Mouse (Mus musculus) lung, adult 2 months (tissue): Measurements from ENCODE around the gene Gskip. TPM values are rescaled to one million over a fixed set of nuclear protein-coding genes. Genes with fewer than 3 reads are reported as not detected.

Source experiments
- DNase-seq: peaks from one replicate; pipeline ENCODE4 v3.0.0; 2022
- H3K4me1 ChIP-seq: fragments of 200-500 bp; 2 replicates; pipeline ENCODE4 v1.6.1; 2011; ENCODE audit warnings: low read length; ENCODE audit not compliant: control insufficient read depth, insufficient read depth
- H3K4me3 ChIP-seq: fragments of 200-500 bp; replicated peaks from 2 replicates; pipeline ENCODE3; 2011; ENCODE audit warnings: low read depth, mild to moderate bottlenecking, control low read depth, low read length; ENCODE audit errors: extremely low read depth
- CTCF ChIP-seq: fragments of 200-500 bp; IDR thresholded peaks from 2 replicates; pipeline ENCODE4 v1.5.1; 2011; ENCODE audit warnings: mild to moderate bottlenecking, low read length, control low read depth; ENCODE audit not compliant: insufficient read depth
- POLR2A ChIP-seq: fragments of 200-500 bp; IDR thresholded peaks from 2 replicates; pipeline ENCODE4 v1.6.1; 2011; ENCODE audit warnings: low read depth, mild to moderate bottlenecking, control low read depth, low read length, borderline replicate concordance; ENCODE audit errors: extremely low read depth
- WGBS: fragments of 180-500 bp; shearing (Covaris S2); methylation state at CpG from one replicate; pipeline ENCODE4 v1.1.7; 2018; 5-methylcytosine and 5-hydroxymethylcytosine counted together
- polyA plus RNA-seq: library from polyadenylated mRNA; depleted of rRNA; stranded (reverse); fragments of >200 nt; gene quantifications from 2 replicates; pipeline ENCODE4 v1.2.3, GENCODE M21; 2012

Gskip gene
- polyA plus RNA-seq, 1 experiment = 10.9 TPM

DNA sequence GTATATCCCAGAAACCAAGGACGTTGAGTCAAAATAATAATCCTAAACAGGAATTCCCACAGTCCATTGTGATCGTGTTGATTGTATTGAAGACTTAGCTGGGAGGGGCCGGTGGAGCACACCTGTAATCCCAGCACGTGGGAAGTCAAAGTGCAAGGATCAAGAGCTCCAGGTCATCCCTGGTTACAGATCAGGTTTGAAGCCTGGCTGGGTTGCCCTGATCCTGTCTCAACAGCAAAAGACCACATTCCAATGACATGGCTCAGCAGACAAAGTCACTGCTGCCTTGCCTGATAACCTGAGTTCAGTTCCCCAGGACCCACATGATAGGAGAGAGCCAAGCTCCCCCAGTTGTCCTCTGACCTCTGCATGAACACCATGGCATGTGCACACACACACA, 2.8 kb downstream of the Gskip start:
- TF ChIP-seq POLR2A (no peak), CTCF (no peak)
- DNase-seq = no peak
- peaks cover 5% of the 10 kb centered on the region; the same call in 1 of the 2 replicates for H3K4me1 ChIP-seq
- 70% methylated on average over 4 of the region's 4 CpGs for WGBS
- H3K4me3 ChIP-seq = no peak overlapping the region

DNA sequence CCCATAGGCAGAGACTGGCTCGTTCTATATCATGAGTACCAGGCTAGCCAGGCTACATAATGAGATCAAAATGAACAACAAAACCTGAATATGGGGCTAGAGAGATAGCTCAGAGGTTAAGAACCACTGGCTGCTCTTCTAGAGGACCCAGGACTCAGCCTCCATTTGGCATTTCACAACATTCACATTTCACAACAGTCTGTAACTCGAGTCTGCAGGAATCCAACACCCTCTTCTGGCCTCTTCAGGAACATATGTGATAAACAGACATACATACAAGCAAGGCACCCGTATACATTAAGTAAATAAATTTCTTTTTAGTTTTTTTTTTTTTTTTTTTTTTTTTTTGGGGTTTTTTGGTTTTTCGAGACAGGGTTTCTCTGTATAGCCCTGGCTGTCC, 3.9 kb downstream of the Gskip start:
- DNase-seq = no peak

DNA sequence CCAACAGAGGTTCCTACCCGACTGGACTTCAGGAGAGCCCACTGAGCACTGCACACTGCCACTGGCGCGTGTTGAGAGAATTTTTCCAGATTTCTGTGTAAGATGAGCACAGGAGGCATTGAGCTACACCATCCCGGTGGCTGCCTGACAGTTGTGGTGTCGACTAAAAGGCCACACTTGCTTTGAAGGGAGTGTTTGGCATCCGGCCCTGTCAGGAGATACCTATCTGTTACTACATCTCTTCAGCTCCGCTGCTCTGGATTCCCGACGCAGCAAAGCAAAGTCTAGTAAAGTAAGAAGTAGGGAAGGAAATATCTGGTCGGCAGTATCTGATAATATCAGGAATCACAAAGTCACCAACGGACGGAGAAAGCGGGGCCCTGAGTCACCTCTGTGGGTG, 4.8 kb downstream of the Gskip start:
- TF ChIP-seq CTCF = no peak
- TF ChIP-seq POLR2A = no peak
- no peak for DNase-seq
- Histone ChIP-seq H3K4me3 (no peak overlapping the region), H3K4me1 (peaks cover 3% of the 10 kb centered on the region; the same call in 1 of the 2 replicates)
- 90% methylated on average over 13 of the region's 13 CpGs for WGBS

More for the DNA sequence above, 3.9 kb downstream of the Gskip start:
- 53% methylated on average over 4 of the region's 4 CpGs for WGBS
- no peak for TF ChIP-seq CTCF
- TF ChIP-seq POLR2A = no peak
- Histone ChIP-seq H3K4me1 (peaks cover 5% of the 10 kb centered on the region; the same call in 1 of the 2 replicates), H3K4me3 (no peak overlapping the region)

DNA sequence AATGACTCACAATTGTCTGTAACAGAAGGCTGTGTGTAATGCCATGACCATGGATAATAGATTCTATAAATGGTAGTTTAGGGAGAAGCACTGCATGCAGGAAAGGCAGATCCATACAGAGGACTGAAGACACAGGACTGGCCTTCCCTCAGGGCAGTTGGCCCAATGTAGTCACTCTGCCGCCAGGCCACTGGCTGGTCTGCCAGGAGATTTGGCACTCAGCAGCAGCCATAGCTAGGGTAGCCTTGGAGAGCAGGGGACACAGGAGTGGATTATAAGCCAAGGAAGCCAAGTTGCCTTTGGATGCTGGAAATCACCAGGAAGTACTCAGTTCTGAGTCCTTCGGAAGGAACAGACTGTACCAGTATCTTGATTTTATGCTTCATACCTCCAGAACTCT, 9.4 kb downstream of the Gskip start:
- Histone ChIP-seq H3K4me1 (no peaks in the 10 kb centered on the region), H3K4me3 (no peak overlapping the region)
- WGBS = 87% methylated on average over 2 of the region's 2 CpGs
- DNase-seq = no peak
- TF ChIP-seq CTCF (no peak), POLR2A (no peak)

DNA sequence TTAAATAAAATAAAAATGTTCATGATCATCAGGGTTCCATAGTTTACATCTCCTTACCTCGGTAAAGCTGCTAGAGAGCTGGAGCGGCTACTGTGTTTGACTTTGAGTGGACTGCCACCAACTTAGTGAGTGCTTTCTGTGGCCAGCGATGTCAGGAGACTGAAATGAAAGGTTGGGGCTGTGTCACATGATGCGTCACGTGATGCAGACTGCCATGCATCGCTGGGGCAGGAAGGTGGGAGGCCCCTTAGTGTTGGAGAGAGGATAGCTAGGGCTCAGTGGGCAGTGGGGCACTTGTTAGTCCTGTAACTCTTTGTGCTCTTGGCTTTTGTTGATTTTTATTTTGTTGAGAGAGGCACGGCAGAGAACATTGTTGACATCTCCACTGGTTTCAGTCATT, 11.2 kb downstream of the Gskip start:
- WGBS = 83% methylated on average over 7 of the region's 7 CpGs
- no peaks in the 10 kb centered on the region for H3K4me1 ChIP-seq
- no peak for DNase-seq
- no peak overlapping the region for H3K4me3 ChIP-seq
- TF ChIP-seq POLR2A = no peak

DNA sequence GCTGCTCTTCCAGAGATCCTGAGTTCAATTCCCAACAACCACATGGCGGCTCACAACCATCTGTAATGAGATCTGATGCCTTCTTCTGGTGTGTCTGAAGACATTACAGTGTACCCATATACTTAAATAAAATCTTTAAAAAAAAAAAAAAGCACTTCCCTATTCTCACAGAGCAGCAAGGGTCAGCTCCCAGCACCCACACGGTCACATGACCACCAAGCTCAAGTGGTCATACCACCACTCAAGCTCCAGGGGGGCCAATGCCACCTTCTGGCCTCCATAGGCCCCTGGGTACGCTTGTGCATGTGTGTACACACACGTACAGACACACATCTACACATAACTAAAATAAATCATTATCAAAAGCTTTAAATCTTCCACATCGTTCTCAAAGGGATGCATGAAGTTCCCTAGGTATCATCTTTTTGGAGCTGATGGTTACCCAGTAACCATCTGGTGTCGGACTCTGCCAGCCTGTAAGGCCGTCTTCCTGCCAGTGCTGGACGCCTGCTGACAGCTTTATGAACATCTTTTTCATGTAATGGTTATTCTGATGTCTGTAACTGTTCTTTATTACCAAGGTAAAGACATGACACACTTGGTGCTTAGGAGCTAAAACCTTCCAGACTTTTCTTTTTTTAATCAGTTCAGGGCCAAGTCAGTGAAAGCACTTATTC, 12.6 kb downstream of the Gskip start:
- Histone ChIP-seq H3K4me3 (no peak overlapping the region), H3K4me1 (no peaks in the 10 kb centered on the region)
- DNase-seq = no peak
- 88% methylated on average over 8 of the region's 8 CpGs for WGBS
- no peak for TF ChIP-seq POLR2A
- no peak for TF ChIP-seq CTCF

DNA sequence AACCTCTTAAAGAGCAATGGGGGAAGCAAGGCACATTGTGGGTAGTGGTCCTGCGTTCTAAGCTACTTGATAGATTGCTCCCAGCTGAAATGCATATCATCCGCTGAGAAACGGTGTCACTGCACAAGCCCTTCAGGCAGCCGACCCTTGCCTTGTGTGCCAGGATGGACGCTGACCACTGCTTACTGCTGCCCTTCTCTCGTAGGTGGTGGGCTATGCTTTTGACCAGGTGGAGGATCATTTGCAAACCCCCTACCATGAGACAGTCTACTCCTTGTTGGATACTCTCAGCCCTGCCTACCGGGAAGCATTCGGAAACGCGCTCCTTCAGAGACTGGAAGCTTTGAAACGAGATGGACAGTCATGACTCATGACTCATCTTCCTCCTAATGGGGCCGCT, 15.8 kb downstream of the Gskip start:
- Histone ChIP-seq H3K4me3 (no peak overlapping the region), H3K4me1 (peaks cover 1% of the 10 kb centered on the region; the same call in 1 of the 2 replicates)
- TF ChIP-seq POLR2A (no peak), CTCF (no peak)
- no peak for DNase-seq
- 91% methylated on average over 12 of the region's 12 CpGs for WGBS

DNA sequence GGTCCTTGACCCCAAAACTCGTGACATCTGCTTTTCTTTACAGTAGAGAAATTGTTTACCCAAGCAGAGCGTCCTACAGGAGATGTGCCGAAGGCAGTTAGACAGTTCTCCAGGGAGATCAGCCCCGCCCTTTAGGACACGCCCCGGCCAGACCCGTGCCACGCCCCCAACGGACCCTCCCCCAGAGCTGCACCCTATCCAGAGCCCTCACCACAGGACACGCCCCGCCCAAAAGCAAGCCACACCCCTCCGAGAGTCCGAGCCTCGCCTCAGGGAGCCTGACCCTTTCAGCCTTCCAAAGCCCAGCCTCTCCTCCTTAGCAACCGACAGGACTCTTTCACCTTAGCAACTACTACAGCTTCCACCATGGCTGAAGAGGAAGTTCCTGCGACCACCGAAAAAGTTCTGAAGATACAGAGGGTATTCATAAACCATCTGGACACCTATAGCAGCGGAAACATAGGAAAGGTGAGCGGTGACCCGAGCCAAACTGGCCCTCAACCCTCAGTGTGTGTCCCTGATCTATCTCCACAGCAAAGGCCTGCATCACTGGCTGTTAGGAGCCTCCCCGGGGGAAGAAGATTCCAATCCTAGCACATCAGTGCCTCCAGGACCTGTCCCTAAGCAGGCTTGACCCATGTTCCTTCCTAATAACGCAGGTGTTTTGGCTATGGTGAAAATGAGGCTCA, 21.3 kb downstream of the Gskip start, which contains the start of gene Ak7:
Gene Ak7 (plus strand): TSS at position 178 of the 689 bp plus-strand sequence.
- peak; percentile 39 for DNase-seq
- H3K4me1 ChIP-seq = peaks cover 3% of the 10 kb centered on the region; the same call in 1 of the 2 replicates
- H3K4me3 ChIP-seq = no peak within 1 kb of the TSS
- TF ChIP-seq CTCF (no peak), POLR2A (no peak)
- WGBS = 10% methylated on average over 22 of the region's 22 CpGs

DNA sequence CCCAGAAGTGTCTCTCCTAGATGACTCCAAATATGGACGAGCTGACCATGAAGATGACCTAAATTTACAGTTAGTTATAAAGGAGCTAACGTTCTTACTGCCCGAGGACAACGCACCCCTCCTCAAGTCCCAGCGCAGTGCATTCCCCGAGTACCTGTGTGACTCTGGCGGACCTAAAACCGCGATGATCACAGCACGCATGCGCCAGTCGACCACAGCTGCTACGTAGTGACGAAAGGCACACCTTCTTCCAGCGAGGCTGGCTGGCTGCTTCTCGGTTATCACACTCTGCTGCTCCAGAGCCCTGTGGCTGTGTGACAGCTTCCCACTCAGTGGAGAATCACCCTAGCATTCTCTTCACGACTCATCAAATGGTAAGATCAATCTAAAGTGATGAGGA, 34.0 kb downstream of the Gskip start:
- DNase-seq = no peak
- WGBS = 65% methylated on average over 17 of the region's 17 CpGs
- no peaks in the 10 kb centered on the region for H3K4me1 ChIP-seq
- no peak for TF ChIP-seq CTCF
- TF ChIP-seq POLR2A = no peak
- no peak overlapping the region for H3K4me3 ChIP-seq

DNA sequence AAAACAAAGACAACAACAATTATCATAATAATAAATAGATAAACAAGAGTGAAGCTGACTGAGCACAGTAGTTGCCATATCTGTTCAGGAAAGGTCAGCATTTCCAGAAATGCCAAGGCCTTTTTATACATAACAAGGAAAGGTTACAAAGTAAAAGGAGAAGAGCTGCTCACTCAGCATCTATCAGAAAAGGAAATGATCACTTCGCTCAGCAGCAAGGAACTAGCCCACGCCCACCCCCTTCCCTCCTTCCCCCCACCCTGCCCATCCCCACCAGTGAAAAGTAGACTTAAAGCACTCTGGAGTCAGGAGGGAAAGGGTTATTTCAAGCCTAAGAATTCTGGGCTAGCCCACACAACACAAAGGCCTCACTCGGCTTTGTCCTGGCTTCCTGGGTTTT, 35.6 kb downstream of the Gskip start:
- WGBS = 53% methylated on average over 3 of the region's 3 CpGs
- TF ChIP-seq CTCF = no peak
- TF ChIP-seq POLR2A = no peak
- DNase-seq = no peak
- no peaks in the 10 kb centered on the region for H3K4me1 ChIP-seq
- H3K4me3 ChIP-seq = no peak overlapping the region
